Mouse (Mus musculus): ENCODE results near the gene Ubb. TPM values are rescaled to one million over a fixed set of nuclear protein-coding genes. Genes with fewer than 3 reads are reported as not detected.
A peak's percentile ranks its signal among the peaks of the same experiment; 100 is the strongest.
"Not testable (repeated sequence)": the region's sequence is repeated elsewhere in the genome, so short reads cannot be mapped to it uniquely, and the experiment has no call there.

The Ubb gene
- polyA plus RNA-seq (2015; fragmentation: Nextera tagmentation; extraction: Ambion mirVana): 2,405 and 2,440 TPM in 2 replicates

- TF ChIP-seq CTCF (IDR thresholded peaks at IDR 0.05; ENCODE audit: low read depth): peak; percentile 18; the same call in 1 of the 2 replicates
- H3K4me3 ChIP-seq (ENCODE audit: low read depth, low read length): peak within 1 kb of the TSS; percentile 88
- peaks cover 10% of the 10 kb centered on the region; the same call in 1 of the 2 replicates for H3K36me3 ChIP-seq (ENCODE audit: control insufficient read depth, insufficient read depth)
- H3K27ac ChIP-seq (ENCODE audit: low read depth, low read length): peak within 1 kb of the TSS; percentile 99
- H3K9me3 ChIP-seq (ENCODE audit: control insufficient read depth): no peaks in the 10 kb centered on the region
- under 1% methylated on average over 40 of the region's 40 CpGs for WGBS
- no peaks in the 10 kb centered on the region for H3K27me3 ChIP-seq (replicated peaks; ENCODE audit: control insufficient read depth, insufficient read depth, low read length)
- H3K4me1 ChIP-seq (replicated peaks; ENCODE audit: control insufficient read depth, insufficient read depth, low read length): no peaks in the 10 kb centered on the region
- peak within 1 kb of the TSS; percentile 86 for H3K4me2 ChIP-seq (replicated peaks; ENCODE audit: low read depth)
- peak; percentile 92 for ATAC-seq
- H3K9ac ChIP-seq (ENCODE audit: low read depth, low read length): peak within 1 kb of the TSS; percentile 83
These were observed at the start of gene Ubb for GRCm38 (mm10) chr11:62550727-62551225. TSS of gene Ubb (plus strand) at chr11:62551171.

GRCm38 (mm10) chr11:62507683-62508082, 43.3 kb upstream of the Ubb start:
- Histone ChIP-seq H3K4me3 (ENCODE audit: low read depth, low read length) (no peak overlapping the region), H3K27ac (ENCODE audit: low read depth, low read length) (no peak overlapping the region), H3K27me3 (replicated peaks; ENCODE audit: control insufficient read depth, insufficient read depth, low read length) (no peaks in the 10 kb centered on the region), H3K36me3 (ENCODE audit: control insufficient read depth, insufficient read depth) (no peaks in the 10 kb centered on the region), H3K9me3 (ENCODE audit: control insufficient read depth) (no peaks in the 10 kb centered on the region), H3K4me2 (replicated peaks; ENCODE audit: low read depth) (no peak overlapping the region), H3K9ac (ENCODE audit: low read depth, low read length) (no peak overlapping the region), H3K4me1 (replicated peaks; ENCODE audit: control insufficient read depth, insufficient read depth, low read length) (no peaks in the 10 kb centered on the region)
- WGBS: 86% methylated on average over 4 of the region's 4 CpGs
- no peak for ATAC-seq
- TF ChIP-seq CTCF (IDR thresholded peaks at IDR 0.05; ENCODE audit: low read depth): no peak

GRCm38 (mm10) chr11:62508365-62508764, 42.6 kb upstream of the Ubb start:
- ATAC-seq; H3K36me3 ChIP-seq (ENCODE audit: control insufficient read depth, insufficient read depth); H3K9me3 ChIP-seq (ENCODE audit: control insufficient read depth); H3K27me3 ChIP-seq (replicated peaks; ENCODE audit: control insufficient read depth, insufficient read depth, low read length); H3K4me2 ChIP-seq (replicated peaks; ENCODE audit: low read depth); H3K9ac ChIP-seq (ENCODE audit: low read depth, low read length); H3K4me1 ChIP-seq (replicated peaks; ENCODE audit: control insufficient read depth, insufficient read depth, low read length); H3K27ac ChIP-seq (ENCODE audit: low read depth, low read length); H3K4me3 ChIP-seq (ENCODE audit: low read depth, low read length): not testable (repeated sequence)
- WGBS: 98% methylated on average over 13 of the region's 13 CpGs

GRCm38 (mm10) chr11:62508816-62509215, 42.2 kb upstream of the Ubb start:
- H3K4me1 ChIP-seq (replicated peaks; ENCODE audit: control insufficient read depth, insufficient read depth, low read length); H3K27ac ChIP-seq (ENCODE audit: low read depth, low read length); H3K36me3 ChIP-seq (ENCODE audit: control insufficient read depth, insufficient read depth); ATAC-seq; H3K9me3 ChIP-seq (ENCODE audit: control insufficient read depth); H3K4me3 ChIP-seq (ENCODE audit: low read depth, low read length); H3K4me2 ChIP-seq (replicated peaks; ENCODE audit: low read depth); H3K9ac ChIP-seq (ENCODE audit: low read depth, low read length); H3K27me3 ChIP-seq (replicated peaks; ENCODE audit: control insufficient read depth, insufficient read depth, low read length): not testable (repeated sequence)
- WGBS: 95% methylated on average over 5 of the region's 5 CpGs

- ATAC-seq: no peak
- no peak for TF ChIP-seq CTCF (IDR thresholded peaks at IDR 0.05; ENCODE audit: low read depth)
- no peak overlapping the region for H3K27ac ChIP-seq (ENCODE audit: low read depth, low read length)
- H3K4me1 ChIP-seq (replicated peaks; ENCODE audit: control insufficient read depth, insufficient read depth, low read length): no peaks in the 10 kb centered on the region
- H3K9me3 ChIP-seq (ENCODE audit: control insufficient read depth): no peaks in the 10 kb centered on the region
- H3K4me2 ChIP-seq (replicated peaks; ENCODE audit: low read depth): no peak overlapping the region
- H3K27me3 ChIP-seq (replicated peaks; ENCODE audit: control insufficient read depth, insufficient read depth, low read length): no peaks in the 10 kb centered on the region
- no peak overlapping the region for H3K4me3 ChIP-seq (ENCODE audit: low read depth, low read length)
- H3K36me3 ChIP-seq (ENCODE audit: control insufficient read depth, insufficient read depth): no peaks in the 10 kb centered on the region; the same call in 1 of the 2 replicates
- 37% methylated on average over 3 of the region's 3 CpGs for WGBS
- H3K9ac ChIP-seq (ENCODE audit: low read depth, low read length): no peak overlapping the region
These were observed 41.4 kb upstream of the Ubb start for GRCm38 (mm10) chr11:62509571-62509970.

- Histone ChIP-seq H3K27ac (ENCODE audit: low read depth, low read length) (no peak overlapping the region), H3K9me3 (ENCODE audit: control insufficient read depth) (no peaks in the 10 kb centered on the region), H3K36me3 (ENCODE audit: control insufficient read depth, insufficient read depth) (no peaks in the 10 kb centered on the region; the same call in 1 of the 2 replicates), H3K9ac (ENCODE audit: low read depth, low read length) (no peak overlapping the region), H3K4me3 (ENCODE audit: low read depth, low read length) (no peak overlapping the region), H3K4me1 (replicated peaks; ENCODE audit: control insufficient read depth, insufficient read depth, low read length) (no peaks in the 10 kb centered on the region), H3K4me2 (replicated peaks; ENCODE audit: low read depth) (no peak overlapping the region), H3K27me3 (replicated peaks; ENCODE audit: control insufficient read depth, insufficient read depth, low read length) (no peaks in the 10 kb centered on the region)
- 88% methylated on average over 5 of the region's 5 CpGs for WGBS
- TF ChIP-seq CTCF (IDR thresholded peaks at IDR 0.05; ENCODE audit: low read depth): no peak
- no peak for ATAC-seq
These were observed 40.0 kb upstream of the Ubb start for GRCm38 (mm10) chr11:62510956-62511355.
